Mouse (Mus musculus): ENCODE data around the gene Pold3. TPM values are rescaled to one million over a fixed set of nuclear protein-coding genes. Genes with fewer than 3 reads are reported as not detected.

Gene Pold3
- polyA plus RNA-seq, 1 experiment, result not detected

- H3K4me3 ChIP-seq (ENCODE audit: insufficient read depth, low read depth, low read length), result no peak overlapping the region
- no peaks in the 10 kb centered on the region for H3K4me1 ChIP-seq (ENCODE audit: control insufficient read depth, insufficient read depth, low read length)
- TF ChIP-seq POLR2A (IDR thresholded peaks at IDR 0.05; ENCODE audit: insufficient read depth, low read depth, low read length), result no peak
- no peak for TF ChIP-seq CTCF (IDR thresholded peaks at IDR 0.05; ENCODE audit: insufficient read depth, low read depth, low read length)
- no peak overlapping the region for H3K27ac ChIP-seq (ENCODE audit: insufficient read depth, low read depth, low read length)
- 91% methylated on average over 4 of the region's 4 CpGs for WGBS
Measured at GRCm38 (mm10) chr7:100148586-100148985, 27.2 kb upstream of the Pold3 start.

- no peaks in the 10 kb centered on the region for H3K4me1 ChIP-seq (ENCODE audit: control insufficient read depth, insufficient read depth, low read length)
- H3K27ac ChIP-seq (ENCODE audit: insufficient read depth, low read depth, low read length), result no peak overlapping the region
- WGBS, result 51% methylated on average over 1 of the region's 1 CpGs
- TF ChIP-seq CTCF (IDR thresholded peaks at IDR 0.05; ENCODE audit: insufficient read depth, low read depth, low read length) (no peak), POLR2A (IDR thresholded peaks at IDR 0.05; ENCODE audit: insufficient read depth, low read depth, low read length) (no peak)
- no peak overlapping the region for H3K4me3 ChIP-seq (ENCODE audit: insufficient read depth, low read depth, low read length)
Measured at GRCm38 (mm10) chr7:100140591-100140990, 19.2 kb upstream of the Pold3 start.

DNA sequence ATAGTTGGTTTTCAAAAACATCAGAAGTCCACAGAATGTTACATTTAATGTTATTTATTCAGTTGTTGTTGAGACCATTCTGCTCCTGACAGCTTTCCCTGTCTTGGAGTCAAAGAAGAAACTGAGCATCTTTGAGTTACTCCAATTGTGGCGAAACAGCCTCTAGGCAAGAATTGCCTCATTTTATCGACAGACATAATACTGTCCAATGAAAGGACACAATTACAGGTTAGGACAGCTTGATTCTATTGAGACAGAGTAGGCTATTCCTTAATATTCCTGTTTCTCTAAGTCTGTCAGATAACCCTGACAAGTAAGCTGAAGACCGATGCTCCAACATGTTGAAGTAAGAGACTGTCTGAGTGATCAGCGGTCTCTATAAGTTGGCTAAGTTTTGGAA lies 16.7 kb upstream of the Pold3 start:
- H3K27ac ChIP-seq (ENCODE audit: insufficient read depth, low read depth, low read length), result no peak overlapping the region
- TF ChIP-seq CTCF (IDR thresholded peaks at IDR 0.05; ENCODE audit: insufficient read depth, low read depth, low read length) (no peak), POLR2A (IDR thresholded peaks at IDR 0.05; ENCODE audit: insufficient read depth, low read depth, low read length) (no peak)
- 93% methylated on average over 4 of the region's 4 CpGs for WGBS
- no peak overlapping the region for H3K4me3 ChIP-seq (ENCODE audit: insufficient read depth, low read depth, low read length)
- H3K4me1 ChIP-seq (ENCODE audit: control insufficient read depth, insufficient read depth, low read length), result no peaks in the 10 kb centered on the region

- TF ChIP-seq CTCF (IDR thresholded peaks at IDR 0.05; ENCODE audit: insufficient read depth, low read depth, low read length), result no peak
- TF ChIP-seq POLR2A (IDR thresholded peaks at IDR 0.05; ENCODE audit: insufficient read depth, low read depth, low read length), result no peak
- Histone ChIP-seq H3K27ac (ENCODE audit: insufficient read depth, low read depth, low read length) (no peak overlapping the region), H3K4me3 (ENCODE audit: insufficient read depth, low read depth, low read length) (no peak overlapping the region), H3K4me1 (ENCODE audit: control insufficient read depth, insufficient read depth, low read length) (no peaks in the 10 kb centered on the region)
- WGBS, result 78% methylated on average over 9 of the region's 9 CpGs
Measured at GRCm38 (mm10) chr7:100137038-100137437, 15.7 kb upstream of the Pold3 start.

DNA sequence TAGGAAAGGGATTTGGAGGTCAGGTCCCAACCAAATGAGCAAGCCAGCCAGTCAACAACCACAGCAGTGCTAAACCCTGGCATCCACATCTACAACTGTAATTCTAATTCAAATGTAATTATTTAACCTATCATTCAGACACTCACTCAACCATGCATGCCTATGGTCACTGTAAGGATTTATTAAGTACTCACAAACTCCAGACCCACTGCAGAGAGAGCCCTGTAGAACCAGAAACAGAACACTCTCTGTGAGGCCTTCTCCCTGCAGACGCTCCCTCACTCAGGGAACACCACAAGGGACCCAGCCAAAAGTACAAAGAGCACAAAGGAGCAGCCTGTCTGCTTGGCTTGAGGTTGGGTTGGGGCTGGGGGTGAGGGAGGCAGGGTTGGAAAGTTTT lies 11.0 kb upstream of the Pold3 start:
- Histone ChIP-seq H3K4me1 (ENCODE audit: control insufficient read depth, insufficient read depth, low read length) (no peaks in the 10 kb centered on the region), H3K27ac (ENCODE audit: insufficient read depth, low read depth, low read length) (no peak overlapping the region), H3K4me3 (ENCODE audit: insufficient read depth, low read depth, low read length) (no peak overlapping the region)
- 70% methylated on average over 1 of the region's 1 CpGs for WGBS
- TF ChIP-seq CTCF (IDR thresholded peaks at IDR 0.05; ENCODE audit: insufficient read depth, low read depth, low read length) (no peak), POLR2A (IDR thresholded peaks at IDR 0.05; ENCODE audit: insufficient read depth, low read depth, low read length) (no peak)

DNA sequence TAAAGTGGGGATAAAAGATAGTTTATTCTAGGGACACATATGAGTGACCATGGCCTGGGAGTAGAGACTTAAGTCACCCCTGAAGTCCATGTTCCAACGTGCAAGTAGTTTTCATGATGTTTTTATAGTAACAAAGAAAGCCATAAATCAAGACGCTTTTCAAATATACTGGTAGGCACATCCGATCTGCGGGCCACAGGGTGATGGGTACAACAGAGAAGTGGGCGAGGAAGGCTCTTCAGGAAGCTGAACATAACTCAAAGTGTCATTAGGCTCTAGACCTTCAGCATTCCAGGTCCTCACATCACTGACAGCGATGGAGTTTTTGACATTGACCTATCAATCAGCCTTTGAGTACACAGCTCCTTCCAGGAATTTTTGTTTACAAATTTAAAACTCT lies 9.2 kb upstream of the Pold3 start:
- TF ChIP-seq CTCF (IDR thresholded peaks at IDR 0.05; ENCODE audit: insufficient read depth, low read depth, low read length), result no peak
- no peak for TF ChIP-seq POLR2A (IDR thresholded peaks at IDR 0.05; ENCODE audit: insufficient read depth, low read depth, low read length)
- 84% methylated on average over 6 of the region's 6 CpGs for WGBS
- H3K27ac ChIP-seq (ENCODE audit: insufficient read depth, low read depth, low read length), result no peak overlapping the region
- H3K4me1 ChIP-seq (ENCODE audit: control insufficient read depth, insufficient read depth, low read length), result no peaks in the 10 kb centered on the region
- no peak overlapping the region for H3K4me3 ChIP-seq (ENCODE audit: insufficient read depth, low read depth, low read length)

DNA sequence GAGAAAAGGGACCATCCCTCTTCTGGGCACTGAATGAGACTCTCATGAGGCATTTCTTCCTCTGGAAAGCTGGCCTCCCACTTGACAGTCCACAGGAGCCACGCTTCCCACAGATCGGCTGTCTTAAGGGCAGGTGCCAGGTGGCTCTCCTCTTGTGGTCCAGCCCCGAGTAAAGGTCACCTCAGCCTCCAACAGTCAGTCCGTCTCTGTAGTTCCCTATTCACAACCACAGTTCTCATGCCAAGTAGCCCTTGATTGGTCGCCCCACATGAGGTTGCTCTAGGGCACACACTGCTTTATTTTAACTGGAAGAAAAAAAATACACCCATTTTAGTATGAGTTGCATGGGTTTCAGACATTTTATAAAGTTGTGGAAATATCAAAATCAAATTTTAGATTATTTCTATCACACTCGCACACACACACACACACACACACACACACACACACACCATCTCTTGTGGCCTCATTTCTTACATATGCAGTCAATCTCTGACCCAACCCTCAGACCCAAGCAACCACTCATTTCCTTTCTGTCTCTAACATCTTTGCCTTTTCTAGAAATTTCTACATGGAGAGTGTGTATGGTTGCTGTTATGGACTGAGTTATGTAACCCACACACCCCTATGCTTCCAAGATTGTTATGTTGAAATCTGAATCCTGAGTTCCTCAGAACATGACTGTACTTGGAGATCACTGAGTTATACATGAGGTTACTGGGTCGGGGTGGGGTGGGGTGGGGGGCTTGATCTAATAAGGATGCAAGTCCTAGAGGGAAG lies 7.1 kb upstream of the Pold3 start:
- no peak overlapping the region for H3K27ac ChIP-seq (ENCODE audit: insufficient read depth, low read depth, low read length)
- no peaks in the 10 kb centered on the region for H3K4me1 ChIP-seq (ENCODE audit: control insufficient read depth, insufficient read depth, low read length)
- H3K4me3 ChIP-seq (ENCODE audit: insufficient read depth, low read depth, low read length), result no peak overlapping the region
- whole genome bisulfite sequencing, result 86% methylated on average over 7 of the region's 7 CpGs
- TF ChIP-seq CTCF (IDR thresholded peaks at IDR 0.05; ENCODE audit: insufficient read depth, low read depth, low read length) (no peak), POLR2A (IDR thresholded peaks at IDR 0.05; ENCODE audit: insufficient read depth, low read depth, low read length) (no peak)

- TF ChIP-seq CTCF (IDR thresholded peaks at IDR 0.05; ENCODE audit: insufficient read depth, low read depth, low read length) (no peak), POLR2A (IDR thresholded peaks at IDR 0.05; ENCODE audit: insufficient read depth, low read depth, low read length) (no peak)
- no peak overlapping the region for H3K4me3 ChIP-seq (ENCODE audit: insufficient read depth, low read depth, low read length)
- 81% methylated on average over 7 of the region's 7 CpGs for WGBS
- no peaks in the 10 kb centered on the region for H3K4me1 ChIP-seq (ENCODE audit: control insufficient read depth, insufficient read depth, low read length)
- no peak overlapping the region for H3K27ac ChIP-seq (ENCODE audit: insufficient read depth, low read depth, low read length)
Measured at GRCm38 (mm10) chr7:100126514-100126913, 5.1 kb upstream of the Pold3 start.

DNA sequence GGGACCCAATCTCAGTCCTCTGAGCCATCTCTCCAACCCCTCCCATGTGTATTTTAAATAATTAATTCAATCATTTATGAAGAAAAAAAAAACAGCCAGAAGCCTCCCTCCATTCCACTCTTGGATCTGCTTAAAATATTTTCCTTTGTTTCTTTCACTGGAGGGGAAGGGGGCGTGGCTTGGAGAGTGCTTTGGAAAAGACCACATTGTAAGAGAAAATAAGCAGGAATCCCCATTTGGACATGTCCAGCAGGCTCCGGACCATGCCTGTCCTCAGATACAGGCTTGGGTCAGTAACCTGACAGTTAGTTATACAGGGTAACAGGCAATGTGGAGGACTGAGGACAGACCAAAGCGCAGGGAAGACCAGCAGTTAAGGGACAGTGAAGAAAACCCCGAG lies 3.8 kb upstream of the Pold3 start:
- 62% methylated on average over 4 of the region's 4 CpGs for WGBS
- Histone ChIP-seq H3K4me3 (ENCODE audit: insufficient read depth, low read depth, low read length) (no peak overlapping the region), H3K4me1 (ENCODE audit: control insufficient read depth, insufficient read depth, low read length) (no peaks in the 10 kb centered on the region), H3K27ac (ENCODE audit: insufficient read depth, low read depth, low read length) (no peak overlapping the region)
- TF ChIP-seq POLR2A (IDR thresholded peaks at IDR 0.05; ENCODE audit: insufficient read depth, low read depth, low read length) (no peak), CTCF (IDR thresholded peaks at IDR 0.05; ENCODE audit: insufficient read depth, low read depth, low read length) (no peak)

Data from olfactory bulb, adult 2 months (tissue).